Mouse (Mus musculus): Measurements from ENCODE around the gene Nup160. TPM values are rescaled to one million over a fixed set of nuclear protein-coding genes. Genes with fewer than 3 reads are reported as not detected.
A peak's percentile ranks its signal among the peaks of the same experiment; 100 is the strongest.

Nup160 gene
- polyA plus RNA-seq, 1 experiment from 2014 or later = 71.3 TPM

GRCm38 (mm10) chr2:90726818-90727217 is 49.8 kb downstream of the Nup160 start:
- Histone ChIP-seq H3K9me3 (no peaks in the 10 kb centered on the region), H3K27ac (replicated peaks) (no peak overlapping the region), H3K4me3 (no peak overlapping the region), H3K36me3 (replicated peaks) (peaks cover 100% of the 10 kb centered on the region), H3K4me1 (no peaks in the 10 kb centered on the region), H3K27me3 (replicated peaks; ENCODE audit: low read depth, poor library complexity, severe bottlenecking) (no peaks in the 10 kb centered on the region)
- DNase-seq (ENCODE audit: low spot score) = no peak
- 99% methylated on average over 3 of the region's 3 CpGs for WGBS

GRCm38 (mm10) chr2:90735326-90735725 is 58.3 kb downstream of the Nup160 start:
- Histone ChIP-seq H3K27me3 (replicated peaks; ENCODE audit: low read depth, poor library complexity, severe bottlenecking) (no peaks in the 10 kb centered on the region), H3K9me3 (no peaks in the 10 kb centered on the region), H3K4me3 (no peak overlapping the region), H3K4me1 (no peaks in the 10 kb centered on the region), H3K36me3 (replicated peaks) (peaks cover 85% of the 10 kb centered on the region), H3K27ac (replicated peaks) (no peak overlapping the region)
- DNase-seq (ENCODE audit: low spot score) = no peak
- WGBS = 93% methylated on average over 11 of the region's 11 CpGs

- DNase-seq (ENCODE audit: low spot score) = no peak
- WGBS = 90% methylated on average over 3 of the region's 3 CpGs
- H3K4me3 ChIP-seq = no peak overlapping the region
- no peaks in the 10 kb centered on the region for H3K27me3 ChIP-seq (replicated peaks; ENCODE audit: low read depth, poor library complexity, severe bottlenecking)
- no peaks in the 10 kb centered on the region for H3K9me3 ChIP-seq
- H3K27ac ChIP-seq (replicated peaks) = no peak overlapping the region
- no peaks in the 10 kb centered on the region for H3K4me1 ChIP-seq
- H3K36me3 ChIP-seq (replicated peaks) = peaks cover 50% of the 10 kb centered on the region
These were observed 61.8 kb downstream of the Nup160 start for GRCm38 (mm10) chr2:90738801-90739200.

GRCm38 (mm10) chr2:90739327-90739726 is 62.3 kb downstream of the Nup160 start:
- WGBS = 92% methylated on average over 3 of the region's 3 CpGs
- Histone ChIP-seq H3K27ac (replicated peaks) (no peak overlapping the region), H3K36me3 (replicated peaks) (peaks cover 45% of the 10 kb centered on the region), H3K4me3 (no peak overlapping the region), H3K4me1 (no peaks in the 10 kb centered on the region), H3K27me3 (replicated peaks; ENCODE audit: low read depth, poor library complexity, severe bottlenecking) (no peaks in the 10 kb centered on the region), H3K9me3 (no peaks in the 10 kb centered on the region)
- DNase-seq (ENCODE audit: low spot score) = no peak

- Histone ChIP-seq H3K4me3 (no peak overlapping the region), H3K9me3 (no peaks in the 10 kb centered on the region), H3K27me3 (replicated peaks; ENCODE audit: low read depth, poor library complexity, severe bottlenecking) (no peaks in the 10 kb centered on the region), H3K27ac (replicated peaks) (no peak overlapping the region), H3K4me1 (no peaks in the 10 kb centered on the region), H3K36me3 (replicated peaks) (peaks cover 39% of the 10 kb centered on the region)
- 92% methylated on average over 5 of the region's 5 CpGs for WGBS
- DNase-seq (ENCODE audit: low spot score) = no peak
These were observed 62.9 kb downstream of the Nup160 start for GRCm38 (mm10) chr2:90739921-90740320.

GRCm38 (mm10) chr2:90744285-90745052 is 67.5 kb downstream of the Nup160 start:
- no peaks in the 10 kb centered on the region for H3K9me3 ChIP-seq
- no peaks in the 10 kb centered on the region for H3K27me3 ChIP-seq (replicated peaks; ENCODE audit: low read depth, poor library complexity, severe bottlenecking)
- peak overlapping the region; percentile 98 for H3K27ac ChIP-seq (replicated peaks)
- H3K4me1 ChIP-seq = peaks cover 12% of the 10 kb centered on the region
- 67% methylated on average over 12 of the region's 12 CpGs for WGBS
- H3K36me3 ChIP-seq (replicated peaks) = peaks cover 25% of the 10 kb centered on the region
- peak overlapping the region; percentile 94 for H3K4me3 ChIP-seq
- DNase-seq (ENCODE audit: low spot score) = no peak

- H3K9me3 ChIP-seq = no peaks in the 10 kb centered on the region
- peak within 1 kb of the TSS; percentile 98 for H3K27ac ChIP-seq (replicated peaks)
- no peaks in the 10 kb centered on the region for H3K27me3 ChIP-seq (replicated peaks; ENCODE audit: low read depth, poor library complexity, severe bottlenecking)
- peak; percentile 98 for DNase-seq (ENCODE audit: low spot score)
- under 1% methylated on average over 44 of the region's 44 CpGs for WGBS
- H3K36me3 ChIP-seq (replicated peaks) = peaks cover 32% of the 10 kb centered on the region
- H3K4me1 ChIP-seq = peaks cover 12% of the 10 kb centered on the region
- peak within 1 kb of the TSS; percentile 94 for H3K4me3 ChIP-seq
These were observed 68.2 kb downstream of the Nup160 start, which contains the start of gene Fnbp4 for GRCm38 (mm10) chr2:90745053-90745678. Gene Fnbp4, plus strand, starts transcription at chr2:90745370.

GRCm38 (mm10) chr2:90745740-90746537 is 68.9 kb downstream of the Nup160 start:
- Histone ChIP-seq H3K36me3 (replicated peaks) (peaks cover 40% of the 10 kb centered on the region), H3K27ac (replicated peaks) (peak overlapping the region; percentile 98), H3K9me3 (no peaks in the 10 kb centered on the region), H3K4me3 (peak overlapping the region; percentile 94), H3K4me1 (peaks cover 12% of the 10 kb centered on the region), H3K27me3 (replicated peaks; ENCODE audit: low read depth, poor library complexity, severe bottlenecking) (no peaks in the 10 kb centered on the region)
- WGBS = under 1% methylated on average over 54 of the region's 54 CpGs
- no peak for DNase-seq (ENCODE audit: low spot score)

- no peaks in the 10 kb centered on the region for H3K9me3 ChIP-seq
- peaks cover 12% of the 10 kb centered on the region for H3K4me1 ChIP-seq
- H3K27ac ChIP-seq (replicated peaks) = peak overlapping the region; percentile 98
- no peaks in the 10 kb centered on the region for H3K27me3 ChIP-seq (replicated peaks; ENCODE audit: low read depth, poor library complexity, severe bottlenecking)
- DNase-seq (ENCODE audit: low spot score) = no peak
- WGBS = 21% methylated on average over 4 of the region's 4 CpGs
- H3K36me3 ChIP-seq (replicated peaks) = peaks cover 45% of the 10 kb centered on the region
- H3K4me3 ChIP-seq = peak overlapping the region; percentile 94
These were observed 69.5 kb downstream of the Nup160 start for GRCm38 (mm10) chr2:90746538-90746865.

- Histone ChIP-seq H3K36me3 (replicated peaks) (peaks cover 50% of the 10 kb centered on the region), H3K27me3 (replicated peaks; ENCODE audit: low read depth, poor library complexity, severe bottlenecking) (no peaks in the 10 kb centered on the region)
- WGBS = 92% methylated on average over 10 of the region's 10 CpGs
These were observed 70.1 kb downstream of the Nup160 start for GRCm38 (mm10) chr2:90747131-90747530.

GRCm38 (mm10) chr2:90749676-90750459 is 72.9 kb downstream of the Nup160 start:
- Histone ChIP-seq H3K4me1 (peaks cover 12% of the 10 kb centered on the region), H3K27ac (replicated peaks) (no peak overlapping the region), H3K9me3 (no peaks in the 10 kb centered on the region), H3K4me3 (no peak overlapping the region), H3K27me3 (replicated peaks; ENCODE audit: low read depth, poor library complexity, severe bottlenecking) (no peaks in the 10 kb centered on the region), H3K36me3 (replicated peaks) (peaks cover 77% of the 10 kb centered on the region)
- WGBS = 87% methylated on average over 6 of the region's 6 CpGs
- DNase-seq (ENCODE audit: low spot score) = no peak

More at GRCm38 (mm10) chr2:90747131-90747530, 70.1 kb downstream of the Nup160 start:
- Histone ChIP-seq H3K4me1 (peaks cover 12% of the 10 kb centered on the region), H3K27ac (replicated peaks) (no peak overlapping the region), H3K9me3 (no peaks in the 10 kb centered on the region), H3K4me3 (peak overlapping the region; percentile 94)
- no peak for DNase-seq (ENCODE audit: low spot score)

GRCm38 (mm10) chr2:90753565-90753964 is 76.5 kb downstream of the Nup160 start:
- no peak overlapping the region for H3K4me3 ChIP-seq
- no peaks in the 10 kb centered on the region for H3K4me1 ChIP-seq
- no peak for DNase-seq (ENCODE audit: low spot score)
- peaks cover 97% of the 10 kb centered on the region for H3K36me3 ChIP-seq (replicated peaks)
- H3K27ac ChIP-seq (replicated peaks) = no peak overlapping the region
- no peaks in the 10 kb centered on the region for H3K9me3 ChIP-seq
- WGBS = 93% methylated on average over 2 of the region's 2 CpGs
- H3K27me3 ChIP-seq (replicated peaks; ENCODE audit: low read depth, poor library complexity, severe bottlenecking) = no peaks in the 10 kb centered on the region

Data from embryonic facial prominence, embryonic 10.5 days (tissue).